Mouse (Mus musculus) heart, adult 2 months (tissue): ENCODE data around the gene Cntd1.

ENCODE experiments used
- CTCF ChIP-seq: fragments of 200-600 bp; IDR thresholded peaks from 2 replicates; pipeline ENCODE4 v1.8.1; 2022; ENCODE audit warnings: antibody characterized with exemption, mild to moderate bottlenecking, moderate library complexity
- POLR2A ChIP-seq: fragments of 200-500 bp; IDR thresholded peaks from 2 replicates; pipeline ENCODE4 v1.6.1; 2011; ENCODE audit warnings: mild to moderate bottlenecking, low read depth, low read length, control low read depth; ENCODE audit not compliant: insufficient read depth

DNA sequence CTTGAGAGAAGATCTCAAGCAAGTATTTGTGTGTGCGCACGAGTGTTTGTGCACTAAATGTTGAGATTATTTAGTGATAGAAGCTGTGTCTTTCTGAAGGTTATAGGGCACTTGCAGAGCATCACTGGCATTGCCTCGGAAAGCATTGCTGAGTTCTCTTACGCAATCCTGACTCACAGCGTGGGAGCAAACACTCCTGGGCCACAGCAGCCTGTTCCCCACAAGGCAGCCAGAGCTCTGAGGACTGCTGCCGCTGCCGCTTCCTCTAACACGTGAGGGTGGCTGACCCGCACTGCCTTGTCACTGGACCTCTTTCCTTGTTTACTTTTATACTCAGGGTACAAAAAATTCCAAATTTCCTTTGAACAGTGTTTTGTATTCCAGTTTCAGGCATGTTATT lies 8.5 kb downstream of the Cntd1 start:
- TF ChIP-seq POLR2A (no peak), CTCF (no peak)
